Mouse (Mus musculus) forebrain, postnatal 0 days (tissue): ENCODE results near the gene Kpna3. TPM values are rescaled to one million over a fixed set of nuclear protein-coding genes. Genes with fewer than 3 reads are reported as not detected.

Experiments
- ATAC-seq: fragments of 200-750 bp; cut with Nextera tagmentation; 2 replicates; pipeline ENCODE4 v1.8.0; 2017; ENCODE audit warnings: mild to moderate bottlenecking, moderate library complexity
- DNase-seq: peaks from one replicate; pipeline ENCODE4 v3.0.0-alpha.2; 2015
- H3K27ac ChIP-seq: fragments of 300-500 bp; sonication (generic); 2 replicates; pipeline ENCODE4 v1.5.1; 2014; ENCODE audit warnings: low read depth, mild to moderate bottlenecking, antibody characterized with exemption, low read length, moderate library complexity, mixed read lengths
- H3K27me3 ChIP-seq: fragments of 300-500 bp; sonication (generic); 2 replicates; pipeline ENCODE4 v1.6.1; 2014; ENCODE audit warnings: mild to moderate bottlenecking, low read length, mixed read lengths; ENCODE audit not compliant: insufficient read depth
- H3K36me3 ChIP-seq: fragments of 300-500 bp; sonication (generic); 2 replicates; pipeline ENCODE4 v1.6.1; 2014; ENCODE audit warnings: mild to moderate bottlenecking, moderate library complexity; ENCODE audit not compliant: insufficient read depth
- H3K4me1 ChIP-seq: fragments of 300-500 bp; sonication (generic); 2 replicates; pipeline ENCODE4 v1.6.1; 2014; ENCODE audit warnings: antibody characterized with exemption; ENCODE audit not compliant: insufficient read depth
- H3K4me2 ChIP-seq: fragments of 300-500 bp; sonication (generic); 2 replicates; pipeline ENCODE4 v1.6.1; 2014; ENCODE audit warnings: low read depth, mild to moderate bottlenecking, moderate library complexity
- H3K4me3 ChIP-seq: fragments of 300-500 bp; sonication (generic); 2 replicates; pipeline ENCODE4 v1.5.1; 2014; ENCODE audit warnings: low read depth, low read length, mixed read lengths
- H3K9ac ChIP-seq: fragments of 300-500 bp; sonication (generic); 2 replicates; pipeline ENCODE4 v1.6.1; 2014; ENCODE audit warnings: mild to moderate bottlenecking
- H3K9me3 ChIP-seq: fragments of 300-500 bp; sonication (generic); 2 replicates; pipeline ENCODE4 v1.6.1; 2016; ENCODE audit warnings: low read length
- CTCF ChIP-seq: sonication (generic); IDR thresholded peaks from 2 replicates; pipeline ENCODE4 v1.5.1; 2016; ENCODE audit warnings: antibody characterized with exemption, control low read depth, low read depth
- WGBS: fragments of 180-500 bp; shearing (Covaris S2); extraction: QIAGEN DNeasy Blood & Tissue Kit; methylation state at CpG from one replicate; pipeline ENCODE4 v1.1.7; 2014; 5-methylcytosine and 5-hydroxymethylcytosine counted together
- polyA plus RNA-seq: library from polyadenylated mRNA; unstranded; fragments of >200 nt; fragmentation: Nextera tagmentation; extraction: Ambion mirVana; gene quantifications from 2 replicates; pipeline ENCODE4 v1.2.1, GENCODE M21; 2015
- total RNA-seq: library from RNA; depleted of rRNA; stranded (reverse); fragments of >200 nt; gene quantifications from 2 replicates; pipeline ENCODE4 v1.2.3, GENCODE M21; 2014; rRNA removed

Kpna3 gene
- total RNA-seq: 62.5 and 66.5 TPM in 2 replicates
- polyA plus RNA-seq: 66.7 and 70.7 TPM in 2 replicates

DNA sequence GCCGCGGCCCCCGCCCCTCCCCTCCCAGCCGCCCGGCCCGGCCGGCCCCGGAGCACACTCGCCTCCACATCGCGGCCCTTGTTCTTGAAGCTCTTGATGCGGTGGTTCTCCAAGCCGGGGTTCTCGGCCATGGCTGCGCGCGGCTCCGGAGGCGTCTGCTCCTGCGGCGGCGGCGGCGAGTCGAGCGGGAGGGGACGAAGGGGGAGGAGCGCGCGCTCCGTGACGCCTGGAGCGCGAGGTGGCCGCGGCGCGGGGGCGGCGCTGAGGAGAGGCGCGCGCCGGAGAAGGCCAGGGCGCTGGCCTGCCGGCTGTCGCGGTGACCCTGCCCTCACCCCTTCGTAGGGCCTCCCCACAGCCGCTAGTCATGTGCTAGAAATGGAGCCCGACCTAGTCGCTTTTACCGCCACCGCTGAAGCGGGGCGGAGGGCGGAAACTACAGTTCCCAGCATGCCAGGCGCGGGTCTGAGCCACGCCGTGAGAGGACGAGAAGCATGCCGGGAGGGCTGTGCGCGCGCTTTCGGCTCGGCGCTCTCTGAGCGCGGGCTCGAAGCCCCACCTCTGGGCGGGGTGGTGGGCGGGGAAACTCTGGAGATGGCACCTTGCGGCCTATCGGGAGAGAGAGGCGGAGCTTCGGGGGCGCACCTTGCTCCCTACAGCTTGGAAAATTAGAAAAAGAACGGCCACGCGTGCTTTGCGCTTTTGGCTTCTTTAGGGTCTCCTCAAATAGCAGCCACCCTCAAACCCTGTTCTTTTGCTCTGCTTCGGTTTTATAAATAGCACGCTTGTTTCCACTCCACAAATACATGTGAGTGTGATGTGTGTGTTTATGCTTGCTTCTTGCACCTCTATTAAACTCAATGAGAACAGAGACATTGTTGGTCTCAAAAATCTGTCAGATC, at the start of gene Kpna3:
TSS of gene Kpna3 (minus strand) at position 214 of the 899 bp plus-strand sequence.
- Histone ChIP-seq H3K4me3 (peak within 1 kb of the TSS; percentile 96), H3K36me3 (no peaks in the 10 kb centered on the region), H3K9me3 (no peaks in the 10 kb centered on the region), H3K27ac (peak within 1 kb of the TSS; percentile 98), H3K27me3 (no peaks in the 10 kb centered on the region), H3K4me2 (peak within 1 kb of the TSS; percentile 65), H3K4me1 (peaks cover 14% of the 10 kb centered on the region; the same call in 1 of the 2 replicates), H3K9ac (peak within 1 kb of the TSS; percentile 88)
- under 1% methylated on average over 65 of the region's 85 CpGs for WGBS
- DNase-seq (peak; percentile 100), ATAC-seq (peak; percentile 96)
- no peak for TF ChIP-seq CTCF

- Histone ChIP-seq H3K27me3 (no peaks in the 10 kb centered on the region), H3K4me3 (no peak overlapping the region), H3K36me3 (no peaks in the 10 kb centered on the region), H3K4me1 (no peaks in the 10 kb centered on the region), H3K27ac (no peak overlapping the region), H3K9ac (no peak overlapping the region), H3K4me2 (no peak overlapping the region), H3K9me3 (no peaks in the 10 kb centered on the region)
- ATAC-seq (no peak), DNase-seq (no peak)
- no peak for TF ChIP-seq CTCF
- 82% methylated on average over 2 of the region's 2 CpGs for WGBS
These were observed 20.7 kb upstream of the Kpna3 start for GRCm38 (mm10) chr14:61460365-61460764.

DNA sequence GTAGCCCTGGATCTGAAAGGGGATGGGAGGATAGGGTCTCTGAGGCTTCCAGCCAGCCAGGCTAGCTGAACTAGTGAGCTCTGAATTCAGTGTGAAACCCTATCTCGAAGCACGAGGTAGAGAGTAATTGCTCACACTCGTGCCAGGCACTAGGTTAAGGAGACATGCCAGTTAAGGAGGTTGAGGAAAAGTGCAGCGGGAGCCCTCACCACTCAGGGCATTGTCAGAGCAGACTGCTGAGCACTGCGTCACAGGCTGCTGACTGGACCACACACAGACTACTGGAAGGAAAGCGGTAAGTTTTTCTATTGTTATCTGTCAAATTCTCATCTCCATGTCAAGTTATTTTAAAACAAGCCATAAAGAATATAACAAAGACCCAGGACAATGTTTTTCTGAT, 17.8 kb upstream of the Kpna3 start:
- no peaks in the 10 kb centered on the region for H3K27me3 ChIP-seq
- no peak overlapping the region for H3K4me2 ChIP-seq
- WGBS: 48% methylated on average over 6 of the region's 6 CpGs
- H3K36me3 ChIP-seq: no peaks in the 10 kb centered on the region
- H3K9me3 ChIP-seq: no peaks in the 10 kb centered on the region
- no peak overlapping the region for H3K9ac ChIP-seq
- TF ChIP-seq CTCF: no peak
- no peak overlapping the region for H3K4me3 ChIP-seq
- H3K4me1 ChIP-seq: no peaks in the 10 kb centered on the region
- H3K27ac ChIP-seq: no peak overlapping the region
- ATAC-seq (no peak), DNase-seq (no peak)

DNA sequence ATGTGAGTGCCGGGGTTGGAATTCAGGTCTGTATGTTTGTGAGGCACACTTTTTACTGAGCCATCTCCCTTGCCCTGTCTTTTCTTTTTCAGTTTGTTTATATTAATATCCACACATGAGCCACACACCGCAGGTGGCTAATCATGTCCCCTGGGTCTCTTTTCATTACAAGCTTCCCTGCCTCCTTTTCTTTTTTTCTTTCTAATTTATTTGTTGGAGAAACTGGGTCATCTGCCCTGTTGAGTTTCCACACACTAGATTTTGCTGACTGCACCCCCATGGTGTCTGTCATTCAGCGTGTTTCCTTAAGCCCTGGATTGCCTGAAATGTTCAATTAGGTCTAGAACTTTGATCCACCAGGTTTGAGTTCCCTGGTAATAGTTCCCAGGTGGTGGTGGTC, 15.9 kb upstream of the Kpna3 start:
- Histone ChIP-seq H3K27ac (no peak overlapping the region), H3K9me3 (no peaks in the 10 kb centered on the region), H3K36me3 (no peaks in the 10 kb centered on the region), H3K4me2 (no peak overlapping the region), H3K9ac (no peak overlapping the region), H3K4me3 (no peak overlapping the region), H3K4me1 (no peaks in the 10 kb centered on the region), H3K27me3 (no peaks in the 10 kb centered on the region)
- TF ChIP-seq CTCF: no peak
- no peak for DNase-seq
- ATAC-seq: no peak
- 50% methylated on average over 3 of the region's 3 CpGs for WGBS

GRCm38 (mm10) chr14:61453032-61453431, 13.4 kb upstream of the Kpna3 start:
- Histone ChIP-seq H3K9ac (no peak overlapping the region), H3K27ac (no peak overlapping the region), H3K4me2 (no peak overlapping the region), H3K27me3 (no peaks in the 10 kb centered on the region), H3K36me3 (no peaks in the 10 kb centered on the region), H3K4me1 (no peaks in the 10 kb centered on the region), H3K9me3 (no peaks in the 10 kb centered on the region), H3K4me3 (no peak overlapping the region)
- DNase-seq (no peak), ATAC-seq (no peak)
- TF ChIP-seq CTCF: no peak
- 87% methylated on average over 4 of the region's 4 CpGs for WGBS

GRCm38 (mm10) chr14:61452481-61452880, 12.8 kb upstream of the Kpna3 start:
- no peak for DNase-seq
- no peaks in the 10 kb centered on the region for H3K4me1 ChIP-seq
- no peak for TF ChIP-seq CTCF
- H3K4me3 ChIP-seq: no peak overlapping the region
- H3K4me2 ChIP-seq: no peak overlapping the region
- no peaks in the 10 kb centered on the region for H3K9me3 ChIP-seq
- H3K27me3 ChIP-seq: no peaks in the 10 kb centered on the region
- WGBS: 65% methylated on average over 6 of the region's 6 CpGs
- H3K9ac ChIP-seq: no peak overlapping the region
- H3K27ac ChIP-seq: no peak overlapping the region
- H3K36me3 ChIP-seq: no peaks in the 10 kb centered on the region
- ATAC-seq: no peak

GRCm38 (mm10) chr14:61447775-61448174, 8.1 kb upstream of the Kpna3 start:
- Histone ChIP-seq H3K4me2 (no peak overlapping the region), H3K36me3 (no peaks in the 10 kb centered on the region), H3K9ac (no peak overlapping the region), H3K4me3 (no peak overlapping the region), H3K9me3 (no peaks in the 10 kb centered on the region), H3K27me3 (no peaks in the 10 kb centered on the region), H3K4me1 (no peaks in the 10 kb centered on the region), H3K27ac (no peak overlapping the region)
- TF ChIP-seq CTCF: no peak
- DNase-seq (no peak), ATAC-seq (no peak)
- WGBS: 93% methylated on average over 6 of the region's 6 CpGs
